Mouse (Mus musculus): Measurements from ENCODE around the gene Zfp316.

- TF ChIP-seq POLR2A (IDR thresholded peaks at IDR 0.05; ENCODE audit: borderline replicate concordance, control insufficient read depth, low read depth, low read length) = no peak
- peak; percentile 53 for TF ChIP-seq CTCF (IDR thresholded peaks at IDR 0.05; ENCODE audit: control insufficient read depth, insufficient read depth, low read length)
Measured at GRCm38 (mm10) chr5:143294862-143295261, 25.0 kb upstream of the Zfp316 start.

Data from bone marrow, adult 2 months (tissue).